Mouse (Mus musculus): ENCODE measurements around the gene Aldh16a1.

DNA sequence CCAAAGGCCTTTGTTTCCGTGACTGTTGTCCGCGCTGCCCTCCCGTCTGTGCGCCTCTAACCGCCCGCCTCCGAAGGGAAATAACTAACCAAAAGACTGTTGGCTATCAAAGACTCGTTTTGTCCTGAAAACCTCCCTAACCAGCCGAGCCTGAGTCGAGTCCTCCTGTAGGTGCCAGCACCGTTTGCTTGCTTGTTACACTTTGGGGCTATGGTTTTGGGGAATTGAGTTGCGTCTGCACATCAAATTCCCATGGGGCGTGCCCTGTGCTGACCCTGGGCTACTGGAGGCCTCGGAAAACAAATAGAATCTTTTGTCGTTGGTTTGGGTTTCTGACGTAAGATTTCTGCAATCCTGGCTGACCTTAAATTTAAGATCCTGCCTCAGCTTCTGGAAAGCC, 25.1 kb downstream of the Aldh16a1 start:
- TF ChIP-seq POLR2A (IDR thresholded peaks at IDR 0.05; ENCODE audit: low read depth, low read length) (no peak), CTCF (conservative IDR thresholded peaks at IDR 0.05 in 1 of 2, IDR thresholded peaks at IDR 0.05 in 1 of 2; ENCODE audit: low read depth in 2 of 2, low read length in 2 of 2) (no peak), MXI1 (IDR thresholded peaks at IDR 0.05; ENCODE audit: low read depth, low read length) (no peak), HCFC1 (IDR thresholded peaks at IDR 0.05; ENCODE audit: low read depth, low read length) (no peak), USF2 (conservative IDR thresholded peaks at IDR 0.05; ENCODE audit: low read depth, low read length) (no peak), EP300 (IDR thresholded peaks at IDR 0.05; ENCODE audit: low read length) (no peak)

All from CH12.LX (cell line).